8 mouse cellular contexts compared by ENCODE assay signal in genomic region chr12:70452143-70452542, GRCm38 (mm10). TPM values are rescaled to one million over a fixed set of nuclear protein-coding genes. Genes with fewer than 3 reads are reported as not detected.
DNase-seq lines count a peak whose midpoint lies in the region; ATAC-seq and TF ChIP-seq lines count a peak whose summit lies in the region.

No protein-coding gene starts in this region.

- no peak for TF ChIP-seq POLR2A in MEL (IDR thresholded peaks at IDR 0.05; ENCODE audit: control insufficient read depth in 1 of 2, insufficient read depth in 1 of 2, low read depth in 1 of 2, low read length in 2 of 2, poor library complexity in 1 of 2)

- 68% methylated on average over 2 of the region's 2 CpGs for WGBS in heart, embryonic 16.5 days
- 42% methylated on average over 2 of the region's 2 CpGs for whole genome bisulfite sequencing in liver, postnatal 0 days (ENCODE audit: insufficient replicate concordance)

- TF ChIP-seq CTCF in MEL (IDR thresholded peaks at IDR 0.05 in 2 of 3, conservative IDR thresholded peaks at IDR 0.05 in 1 of 3; ENCODE audit: control insufficient read depth in 1 of 3, insufficient read depth in 1 of 3, low read depth in 2 of 3, low read length in 3 of 3, poor library complexity in 1 of 3, severe bottlenecking in 1 of 3): no peak
- no peak for TF ChIP-seq CTCF in liver, postnatal 0 days (IDR thresholded peaks at IDR 0.05; ENCODE audit: low read depth)

- no peaks in the 10 kb centered on the region for H3K27me3 ChIP-seq in MEL (ENCODE audit: control insufficient read depth in 1 of 2, insufficient read depth in 2 of 2, low read length in 2 of 2)
- H3K27me3 ChIP-seq in heart, embryonic 16.5 days (ENCODE audit: control insufficient read depth, insufficient read depth, low read length): no peaks in the 10 kb centered on the region
- H3K27me3 ChIP-seq in liver, postnatal 0 days (ENCODE audit: insufficient read depth, low read length): no peaks in the 10 kb centered on the region

- peak; percentile 3 for DNase-seq in heart, adult 11 months
- no peak for DNase-seq in heart, adult 18-20 months
- DNase-seq in MEL (ENCODE audit: low read depth, low spot score): peak; percentile 87
- DNase-seq in liver, postnatal 0 days: no peak
- DNase-seq in adrenal gland, postnatal 14 days: no peak
- DNase-seq in right cerebral cortex, postnatal 14 days: no peak
- no peak for DNase-seq in thymus, postnatal 0 days (ENCODE audit: low spot score)

- TF ChIP-seq EP300 in MEL (IDR thresholded peaks at IDR 0.05; ENCODE audit: low read depth in 1 of 2, low read length in 2 of 2): peak; percentile 94 to 96
- peak; percentile 96 for TF ChIP-seq EP300 in liver, postnatal 0 days (IDR thresholded peaks at IDR 0.05; ENCODE audit: low read depth)

- ATAC-seq in heart, embryonic 16.5 days (replicated peaks; ENCODE audit: extremely low read depth, insufficient read depth, low FRiP score): no peak
- peak; percentile 73 for ATAC-seq in liver, postnatal 0 days

- peak overlapping the region; percentile 72 to 73 for H3K4me3 ChIP-seq in MEL (ENCODE audit: control insufficient read depth in 1 of 2, insufficient read depth in 1 of 2, low read depth in 2 of 2, low read length in 2 of 2)
- H3K4me3 ChIP-seq in heart, embryonic 16.5 days (ENCODE audit: low read length): peak overlapping the region; percentile 96
- peak overlapping the region; percentile 89 for H3K4me3 ChIP-seq in liver, postnatal 0 days (ENCODE audit: low read depth, low read length)

- H3K27ac ChIP-seq in MEL (ENCODE audit: control insufficient read depth, low read depth, low read length): peak overlapping the region; percentile 83
- H3K27ac ChIP-seq in heart, embryonic 16.5 days (ENCODE audit: low read length): peak overlapping the region; percentile 85
- H3K27ac ChIP-seq in liver, postnatal 0 days (ENCODE audit: low read depth): peak overlapping the region; percentile 90

- peaks cover 19% of the 10 kb centered on the region for H3K79me2 ChIP-seq in MEL (ENCODE audit: control insufficient read depth, insufficient read depth, low read length, poor library complexity)

- peak overlapping the region; percentile 91 for H3K4me2 ChIP-seq in heart, embryonic 16.5 days (ENCODE audit: low read depth, low read length)
- H3K4me2 ChIP-seq in liver, postnatal 0 days (ENCODE audit: low read depth, low read length): peak overlapping the region; percentile 83

- no peak for TF ChIP-seq RAD21 in MEL (IDR thresholded peaks at IDR 0.05; ENCODE audit: low read depth, low read length)

- H3K9ac ChIP-seq in MEL (ENCODE audit: control insufficient read depth, low read depth, low read length, poor library complexity, severe bottlenecking): peak overlapping the region; percentile 89
- H3K9ac ChIP-seq in heart, embryonic 16.5 days (ENCODE audit: low read length): no peak overlapping the region; the same call in 1 of the 2 replicates
- H3K9ac ChIP-seq in liver, postnatal 0 days (replicated peaks): peak overlapping the region; percentile 90

- peaks cover 5 to 8% of the 10 kb centered on the region in 2 experiments for H3K4me1 ChIP-seq in MEL (ENCODE audit: control insufficient read depth in 1 of 2, insufficient read depth in 2 of 2, low read length in 2 of 2)
- peaks cover 19% of the 10 kb centered on the region for H3K4me1 ChIP-seq in heart, embryonic 16.5 days (ENCODE audit: control insufficient read depth, insufficient read depth, low read length)
- peaks cover 23% of the 10 kb centered on the region for H3K4me1 ChIP-seq in liver, postnatal 0 days (ENCODE audit: insufficient read depth)

- H3K36me3 ChIP-seq in MEL (ENCODE audit: control insufficient read depth in 1 of 2, insufficient read depth in 2 of 2, low read length in 2 of 2): peaks cover 0 to 17% of the 10 kb centered on the region in 2 experiments; a peak in 2 of 4 replicates
- H3K36me3 ChIP-seq in heart, embryonic 16.5 days (ENCODE audit: control insufficient read depth, insufficient read depth): peaks cover 3% of the 10 kb centered on the region; the same call in 1 of the 2 replicates
- H3K36me3 ChIP-seq in liver, postnatal 0 days (replicated peaks; ENCODE audit: insufficient read depth, low read length): peaks cover 10% of the 10 kb centered on the region

- no peaks in the 10 kb centered on the region for H3K9me3 ChIP-seq in MEL (replicated peaks; ENCODE audit: insufficient read depth, low read length)
- no peaks in the 10 kb centered on the region for H3K9me3 ChIP-seq in heart, embryonic 16.5 days (replicated peaks; ENCODE audit: control insufficient read depth, low read length)
- H3K9me3 ChIP-seq in liver, postnatal 0 days (ENCODE audit: low read length): no peaks in the 10 kb centered on the region

TF ChIP-seq in MEL, 35 proteins besides CTCF, POLR2A, EP300 and RAD21:
- peak; percentile 96 for TF ChIP-seq ETS1 (IDR thresholded peaks at IDR 0.05; ENCODE audit: low read depth, low read length)
- peak; percentile 94 for TF ChIP-seq TAL1 (IDR thresholded peaks at IDR 0.05; ENCODE audit: low read length)
- TF ChIP-seq ELF1 (IDR thresholded peaks at IDR 0.05; ENCODE audit: low read depth, low read length): no peak
- TF ChIP-seq SIN3A (IDR thresholded peaks at IDR 0.05; ENCODE audit: low read length): peak; percentile 86
- peak; percentile 92 for TF ChIP-seq GATA1 (IDR thresholded peaks at IDR 0.05; ENCODE audit: low read depth, low read length)
- TF ChIP-seq RCOR1 (IDR thresholded peaks at IDR 0.05; ENCODE audit: low read depth, low read length): peak; percentile 85
- no peak for TF ChIP-seq UBTF (IDR thresholded peaks at IDR 0.05; ENCODE audit: borderline replicate concordance, insufficient read depth, low read depth, low read length)
- peak; percentile 96 for TF ChIP-seq TCF12 (IDR thresholded peaks at IDR 0.05; ENCODE audit: low read depth, low read length)
- no peak for TF ChIP-seq MYC (IDR thresholded peaks at IDR 0.05; ENCODE audit: low read depth, low read length)
- TF ChIP-seq MXI1 (IDR thresholded peaks at IDR 0.05; ENCODE audit: low read depth, low read length): 0 out of 2 replicates have a peak, but pooled peaks have one; percentile 35
- TF ChIP-seq NELFE (IDR thresholded peaks at IDR 0.05; ENCODE audit: low read depth, low read length): no peak
- TF ChIP-seq HCFC1 (IDR thresholded peaks at IDR 0.05; ENCODE audit: low read depth, low read length): 0 out of 2 replicates have a peak, but pooled peaks have one; percentile 33
- TF ChIP-seq CHD1 (IDR thresholded peaks at IDR 0.05; ENCODE audit: low read depth, low read length): no peak
- 0 out of 2 replicates have a peak, but pooled peaks have one; percentile 11 for TF ChIP-seq USF1 (IDR thresholded peaks at IDR 0.05; ENCODE audit: low read depth, low read length)
- peak; percentile 25; the same call in 1 of the 2 replicates for TF ChIP-seq BHLHE40 (IDR thresholded peaks at IDR 0.05; ENCODE audit: borderline replicate concordance, low read depth, low read length)
- no peak for TF ChIP-seq ZMIZ1 (IDR thresholded peaks at IDR 0.05; ENCODE audit: low read depth, low read length)

RNA-seq across cellular contexts. Expression of gene Tmx1, which starts 0.8 kb away (rescaled TPM):
- 10 to 100 TPM; 29.3 to 33.9 TPM for total RNA-seq in heart, adult 18-20 months (2021)
- 51.6 and 51.9 TPM in 2 replicates for total RNA-seq in MEL (2012; rRNA removed)
- polyA plus RNA-seq in MEL (2012; ENCODE audit: insufficient read depth in 1 of 2, insufficient read length in 2 of 2, low read depth in 1 of 2, low replicate concordance in 2 of 2, missing spikeins in 1 of 2): 10 to 100 TPM in 1 of 2 experiments, not detected in 1; 71.6 TPM
- 71.4 and 79.4 TPM in 2 replicates for polyA plus RNA-seq in heart, embryonic 16.5 days (2015; fragmentation: Nextera tagmentation; extraction: Ambion mirVana)
- polyA plus RNA-seq in liver, postnatal 0 days (2015; fragmentation: Nextera tagmentation; extraction: Ambion mirVana): 62.2 and 72.1 TPM in 2 replicates
- total RNA-seq in adrenal gland, postnatal 14 days (2021): 44.2 and 51.4 TPM in 2 replicates
- 100 and 107 TPM in 2 replicates for polyA plus RNA-seq in thymus, postnatal 0 days (2015; fragmentation: Nextera tagmentation; extraction: Ambion mirVana)

Comparison
In these comparisons a context has a peak if more than half of its experiments do, and no peak if none do; other contexts are left out.
1. DNase-seq: peak in heart, adult 11 months (single experiment) and MEL (single experiment); none in heart, adult 18-20 months (0 of 2), liver, postnatal 0 days (single experiment), adrenal gland, postnatal 14 days (single experiment), right cerebral cortex, postnatal 14 days (single experiment) and thymus, postnatal 0 days (single experiment).
2. Peak in every context shown above with its lines, with median percentiles within 50 percentile points of each other: H3K27ac ChIP-seq and H3K4me3 ChIP-seq.